Mouse (Mus musculus) G1E (cell line): ENCODE measurements around the gene Ccdc187.

Source experiments
- CTCF ChIP-seq: IDR thresholded peaks from 2 replicates; pipeline ENCODE4 v1.5.1; 2012; ENCODE audit warnings: low read depth, low read length, inconsistent platforms, mixed read lengths
- GATA1 ChIP-seq: IDR thresholded peaks from 2 replicates; pipeline ENCODE4 v1.6.1; 2012; ENCODE audit warnings: borderline replicate concordance, low read length, inconsistent platforms, mixed read lengths
- GATA2 ChIP-seq: IDR thresholded peaks from 2 replicates; pipeline ENCODE4 v1.6.1; 2012; ENCODE audit warnings: low read depth, low read length, inconsistent platforms, borderline replicate concordance
- POLR2AphosphoS5 ChIP-seq: IDR thresholded peaks from 2 replicates; pipeline ENCODE4 v1.6.1; 2012; ENCODE audit warnings: low read depth, low read length, inconsistent platforms; ENCODE audit not compliant: insufficient replicate concordance
- TAL1 ChIP-seq: conservative IDR thresholded peaks from 2 replicates; pipeline ENCODE4 v1.6.1; 2012; ENCODE audit warnings: low read depth, low read length, inconsistent platforms, mixed read lengths

DNA sequence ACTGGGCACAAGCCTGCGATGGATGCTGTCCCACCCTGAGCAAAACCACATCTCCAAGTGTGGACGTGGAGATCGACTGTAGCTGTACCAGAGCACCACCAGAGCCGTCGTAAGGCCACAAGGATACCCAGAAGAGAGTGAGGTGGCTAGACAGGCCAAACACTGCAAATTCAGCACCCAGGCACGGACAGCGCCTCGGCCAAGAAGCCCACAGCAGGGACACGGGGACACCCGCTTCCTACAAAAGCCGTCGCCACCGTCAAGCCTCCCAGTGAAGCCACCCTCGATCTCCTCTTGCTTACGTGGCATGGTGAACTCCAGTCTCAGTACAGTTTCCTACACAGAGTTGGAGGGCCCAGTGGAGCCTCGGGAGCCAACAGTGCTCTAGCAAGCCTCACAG lies 89.2 kb downstream of the Ccdc187 start:
- TF ChIP-seq CTCF (no peak), GATA1 (no peak), POLR2AphosphoS5 (no peak), GATA2 (no peak), TAL1 (no peak)
